Comparison of ENCODE assay signal across 8 mouse cellular contexts in the genomic region with DNA sequence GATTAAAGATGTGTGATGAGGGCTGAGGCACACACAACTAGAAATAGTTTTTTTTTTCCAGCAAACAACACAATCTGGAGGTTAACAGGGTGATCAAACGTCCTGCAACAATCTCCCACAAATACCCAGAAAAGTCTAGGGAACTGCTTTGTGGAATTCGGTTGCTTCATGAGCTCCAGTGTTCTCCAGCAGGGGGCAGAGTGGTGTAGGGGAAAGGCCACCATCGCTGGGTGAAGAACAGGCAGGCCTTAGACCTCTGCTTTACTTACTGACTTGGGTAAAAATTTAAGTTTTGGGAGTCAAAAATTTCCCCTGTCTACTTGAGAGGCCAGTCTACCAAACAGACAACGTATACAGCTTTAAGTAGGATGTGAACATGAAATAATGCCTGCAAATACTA. TPM values are rescaled to one million over a fixed set of nuclear protein-coding genes. Genes with fewer than 3 reads are reported as not detected.
DNase-seq lines count a peak whose midpoint lies in the region; ATAC-seq lines count a peak whose summit lies in the region.

No protein-coding gene starts in this region.

- ATAC-seq in neutrophil, adult 5-6 weeks (ENCODE audit: extremely low read depth, insufficient number of reproducible peaks, low FRiP score, poor library complexity, severe bottlenecking) = peak; percentile 56; the same call in 1 of the 2 replicates

- DNase-seq in kidney, adult 18-20 months = peak; percentile 84
- no peak for DNase-seq in kidney, adult 11 months
- DNase-seq in adipocyte (ENCODE audit: low spot score) = peak; percentile 94
- peak; percentile 87 for DNase-seq in embryo, embryonic 10 days (ENCODE audit: low spot score)
- peak; percentile 82 to 92 for DNase-seq in heart, postnatal 10 days
- DNase-seq in left cerebral cortex, postnatal 4 days = peak; percentile 76
- peak; percentile 49 for DNase-seq in testis, postnatal 14 days (ENCODE audit: low spot score)

- intact Hi-C loops in heart, postnatal 10 days (cut with DNase I) = loop anchor here (2.0 to 5.0 kb wide), 2 partner anchors 220 to 318 kb away; no protein-coding TSS in a partner anchor
- intact Hi-C loops in left cerebral cortex, postnatal 4 days (cut with DNase I) = no loop called here

RNA-seq across cellular contexts. Expression of a gene that starts 8.2 kb away (rescaled TPM):
- 10 to 100 TPM; 18.0 to 18.1 TPM for total RNA-seq in heart, postnatal 10 days (2021)
- 10 to 100 TPM; 43.9 to 47.2 TPM for total RNA-seq in left cerebral cortex, postnatal 4 days (2021)
- 27.8 and 30.0 TPM in 2 replicates for total RNA-seq in neutrophil, adult 5-6 weeks (2017)

RNA-seq across cellular contexts. Expression of a gene that starts 39.1 kb away (rescaled TPM):
- total RNA-seq in heart, postnatal 10 days (2021) = not detected
- total RNA-seq in left cerebral cortex, postnatal 4 days (2021) = not detected
- not detected in 2 replicates for total RNA-seq in neutrophil, adult 5-6 weeks (2017)

RNA-seq across cellular contexts. Expression of a gene that starts 45.9 kb away (rescaled TPM):
- 10 to 100 TPM; 47.0 to 48.9 TPM for total RNA-seq in heart, postnatal 10 days (2021)
- total RNA-seq in left cerebral cortex, postnatal 4 days (2021) = 10 to 100 TPM; 98.3 to 99.8 TPM
- 34.5 and 40.4 TPM in 2 replicates for total RNA-seq in neutrophil, adult 5-6 weeks (2017)

RNA-seq across cellular contexts. Expression of a gene that starts 47.9 kb away (rescaled TPM):
- total RNA-seq in heart, postnatal 10 days (2021) = 10 to 100 TPM; 24.9 to 28.8 TPM
- 10 to 100 TPM; 52.1 to 64.6 TPM for total RNA-seq in left cerebral cortex, postnatal 4 days (2021)
- 15.5 and 16.4 TPM in 2 replicates for total RNA-seq in neutrophil, adult 5-6 weeks (2017)

RNA-seq across cellular contexts. Expression of a gene that starts 48.1 kb away (rescaled TPM):
- 10 to 100 TPM; 18.9 to 22.1 TPM for total RNA-seq in heart, postnatal 10 days (2021)
- total RNA-seq in left cerebral cortex, postnatal 4 days (2021) = 10 to 100 TPM; 21.3 to 22.8 TPM
- total RNA-seq in neutrophil, adult 5-6 weeks (2017) = 27.3 and 29.6 TPM in 2 replicates
